In genomic region chr2:135742954-135743700, GRCm38 (mm10) we compare ENCODE assay signal across 11 mouse cellular contexts.
DNase-seq lines count a peak whose midpoint lies in the region; ATAC-seq and TF ChIP-seq lines count a peak whose summit lies in the region.
"Had no signal": no experiment of that assay in that cellular context is flagged by ENCODE, and none has a peak within 500 bp of the region (broad histone marks: within the 10 kb centered on the region; RNA-seq: fewer than 3 reads in every experiment).

No protein-coding gene starts in this region.

- no peak overlapping the region for H3ac ChIP-seq in myocyte (ENCODE audit: control insufficient read depth, insufficient read length)

- peaks cover 24% of the 10 kb centered on the region for H3K4me1 ChIP-seq in lung, embryonic 15.5 days
- H3K4me1 ChIP-seq in embryonic facial prominence, embryonic 15.5 days = peaks cover 13% of the 10 kb centered on the region; the same call in 1 of the 2 replicates
- H3K4me1 ChIP-seq in heart, postnatal 0 days (ENCODE audit: control insufficient read depth, insufficient read depth) = peaks cover 15% of the 10 kb centered on the region

- H3K4me3 ChIP-seq in lung, embryonic 15.5 days = no peak overlapping the region
- no peak overlapping the region for H3K4me3 ChIP-seq in embryonic facial prominence, embryonic 15.5 days (replicated peaks)
- H3K4me3 ChIP-seq in heart, postnatal 0 days (ENCODE audit: low read depth, low read length) = no peak overlapping the region
- H3K4me3 ChIP-seq in myocyte = no peak overlapping the region
- H3K4me3 ChIP-seq: megakaryocyte, embryonic 14.5 days had no signal

- H3K27me3 ChIP-seq in lung, embryonic 15.5 days = no peaks in the 10 kb centered on the region
- H3K27me3 ChIP-seq in embryonic facial prominence, embryonic 15.5 days = no peaks in the 10 kb centered on the region
- H3K27me3 ChIP-seq in heart, postnatal 0 days (ENCODE audit: control insufficient read depth, insufficient read depth, low read length) = no peaks in the 10 kb centered on the region
- H3K27me3 ChIP-seq in myocyte (ENCODE audit: control insufficient read depth, insufficient read depth, insufficient read length) = no peaks in the 10 kb centered on the region
- H3K27me3 ChIP-seq: megakaryocyte, embryonic 14.5 days had no signal

- H3K36me3 ChIP-seq in lung, embryonic 15.5 days = no peaks in the 10 kb centered on the region
- no peaks in the 10 kb centered on the region for H3K36me3 ChIP-seq in embryonic facial prominence, embryonic 15.5 days
- H3K36me3 ChIP-seq in heart, postnatal 0 days (replicated peaks; ENCODE audit: control insufficient read depth, insufficient read depth, low read length) = 0 out of 2 replicates have a peak, but pooled peaks cover 5% of the 10 kb centered on the region
- H3K36me3 ChIP-seq in myocyte (ENCODE audit: control insufficient read depth, insufficient read depth) = no peaks in the 10 kb centered on the region

- WGBS in lung, embryonic 15.5 days = 22% methylated on average over 10 of the region's 10 CpGs
- 17% methylated on average over 10 of the region's 10 CpGs for WGBS in embryonic facial prominence, embryonic 15.5 days
- 41% methylated on average over 10 of the region's 10 CpGs for WGBS in heart, postnatal 0 days

- H3K4me2 ChIP-seq in lung, embryonic 15.5 days = no peak overlapping the region; the same call in 1 of the 2 replicates
- no peak overlapping the region; the same call in 1 of the 2 replicates for H3K4me2 ChIP-seq in embryonic facial prominence, embryonic 15.5 days (replicated peaks)
- no peak overlapping the region for H3K4me2 ChIP-seq in heart, postnatal 0 days (ENCODE audit: low read depth, low read length)
- peak overlapping the region; percentile 81 for H3K4me2 ChIP-seq in myocyte (ENCODE audit: low read depth)

- H3K9ac ChIP-seq in lung, embryonic 15.5 days = no peak overlapping the region
- H3K9ac ChIP-seq in embryonic facial prominence, embryonic 15.5 days = no peak overlapping the region
- H3K9ac ChIP-seq in heart, postnatal 0 days (replicated peaks; ENCODE audit: low read depth, low read length) = 0 out of 2 replicates have a peak overlapping the region, but pooled peaks have one; percentile 30

- peak overlapping the region; percentile 78 for H3K27ac ChIP-seq in lung, embryonic 15.5 days
- H3K27ac ChIP-seq in embryonic facial prominence, embryonic 15.5 days (replicated peaks) = peak overlapping the region; percentile 79
- H3K27ac ChIP-seq in heart, postnatal 0 days (ENCODE audit: low read depth) = peak overlapping the region; percentile 51

- TF ChIP-seq EP300 in heart, postnatal 0 days (IDR thresholded peaks at IDR 0.05; ENCODE audit: low read depth) = no peak

- H3K9me3 ChIP-seq in lung, embryonic 15.5 days = no peaks in the 10 kb centered on the region
- no peaks in the 10 kb centered on the region for H3K9me3 ChIP-seq in embryonic facial prominence, embryonic 15.5 days (replicated peaks)
- H3K9me3 ChIP-seq in heart, postnatal 0 days (replicated peaks; ENCODE audit: control insufficient read depth, low read length) = no peaks in the 10 kb centered on the region
- H3K9me3 ChIP-seq: megakaryocyte, embryonic 14.5 days had no signal

- DNase-seq in lung, postnatal 14 days = no peak
- DNase-seq in heart, postnatal 0 days (ENCODE audit: low spot score) = no peak
- DNase-seq in thymus, adult 18-20 months = no peak
- DNase-seq in spleen, adult 18-20 months = no peak
- DNase-seq in gastrocnemius, adult 8-10 months (ENCODE audit: low spot score in 2 of 2) = no peak
- DNase-seq: cerebellum, adult 9-10 months; kidney, adult 11 months had no signal

- TF ChIP-seq CTCF in heart, postnatal 0 days (IDR thresholded peaks at IDR 0.05; ENCODE audit: low read depth) = no peak

- peak; percentile 47; the same call in 1 of the 2 replicates for ATAC-seq in lung, embryonic 15.5 days (ENCODE audit: borderline replicate concordance, extremely low read depth, low FRiP score, low TSS enrichment)
- peak; percentile 49; the same call in 1 of the 2 replicates for ATAC-seq in embryonic facial prominence, embryonic 15.5 days (ENCODE audit: insufficient number of reproducible peaks, low FRiP score, low TSS enrichment, low read depth)
- peak; percentile 28; the same call in 1 of the 2 replicates for ATAC-seq in heart, postnatal 0 days (ENCODE audit: insufficient read depth, low read depth)

- H3K79me2 ChIP-seq in myocyte (ENCODE audit: control insufficient read depth, insufficient read depth) = no peaks in the 10 kb centered on the region

- no peak for TF ChIP-seq POLR2A in myocyte (IDR thresholded peaks at IDR 0.05; ENCODE audit: insufficient read length, low read depth)

TF ChIP-seq in myocyte, 11 proteins besides CTCF, POLR2A, EP300 and RAD21:
- TF ChIP-seq MYOD1 (IDR thresholded peaks at IDR 0.05; ENCODE audit: control insufficient read depth in 1 of 3, insufficient read length in 2 of 3, low read depth in 2 of 3) (peak in 2 of 3 experiments; percentile 61 to 79), TCF3 (IDR thresholded peaks at IDR 0.05; ENCODE audit: insufficient read length, low read depth) (no peak), USF1 (IDR thresholded peaks at IDR 0.05; ENCODE audit: low read depth) (no peak), MYOG (IDR thresholded peaks at IDR 0.05; ENCODE audit: control insufficient read depth in 1 of 3, insufficient read depth in 1 of 3, insufficient read length in 2 of 3, low read depth in 2 of 3) (peak in 1 of 3 experiments; percentile 11), POLR2AphosphoS2 (IDR thresholded peaks at IDR 0.05; ENCODE audit: insufficient read length, low read depth) (no peak), CEBPB (IDR thresholded peaks at IDR 0.05; ENCODE audit: insufficient read depth, poor library complexity, severe bottlenecking) (no peak), SRF (IDR thresholded peaks at IDR 0.05; ENCODE audit: control insufficient read depth, insufficient read length, low read depth) (peak; percentile 70), MAX (IDR thresholded peaks at IDR 0.05; ENCODE audit: low read depth) (no peak), REST (IDR thresholded peaks at IDR 0.05; ENCODE audit: insufficient read depth, insufficient read length) (no peak), TCF12 (IDR thresholded peaks at IDR 0.05; ENCODE audit: insufficient read depth, poor library complexity, severe bottlenecking) (no peak), E2F4 (IDR thresholded peaks at IDR 0.05; ENCODE audit: insufficient read depth) (no peak)
